Mouse (Mus musculus) midbrain, embryonic 14.5 days (tissue): ENCODE results near the gene Svs1. TPM values are rescaled to one million over a fixed set of nuclear protein-coding genes. Genes with fewer than 3 reads are reported as not detected.

ENCODE experiments used
- ATAC-seq: fragments of 200-750 bp; cut with Nextera tagmentation; 2 replicates; pipeline ENCODE4 v1.8.0; 2017; ENCODE audit warnings: moderate number of reproducible peaks, moderate library complexity; ENCODE audit not compliant: low FRiP score, low TSS enrichment
- DNase-seq: peaks from one replicate; pipeline ENCODE4 v3.0.0-alpha.2; 2015
- H3K27ac ChIP-seq: fragments of 300-500 bp; sonication (generic); replicated peaks from 2 replicates; pipeline ENCODE4 v1.5.1; 2014; ENCODE audit warnings: mild to moderate bottlenecking, low read depth, low read length, moderate library complexity
- H3K27me3 ChIP-seq: fragments of 300-500 bp; sonication (generic); 2 replicates; pipeline ENCODE4 v1.6.1; 2014; ENCODE audit warnings: low read length, control low read depth, mixed read lengths; ENCODE audit not compliant: control insufficient read depth, insufficient read depth
- H3K36me3 ChIP-seq: fragments of 300-500 bp; sonication (generic); 2 replicates; pipeline ENCODE4 v1.6.1; 2014; ENCODE audit warnings: low read length, control low read depth; ENCODE audit not compliant: control insufficient read depth, insufficient read depth
- H3K4me1 ChIP-seq: fragments of 300-500 bp; sonication (generic); 2 replicates; pipeline ENCODE4 v1.6.1; 2014; ENCODE audit warnings: mild to moderate bottlenecking, antibody characterized with exemption, low read length, control low read depth; ENCODE audit not compliant: control insufficient read depth, insufficient read depth
- H3K4me2 ChIP-seq: fragments of 300-500 bp; sonication (generic); 2 replicates; pipeline ENCODE4 v1.6.1; 2014; ENCODE audit warnings: mild to moderate bottlenecking, low read length, moderate library complexity
- H3K4me3 ChIP-seq: fragments of 300-500 bp; sonication (generic); replicated peaks from 2 replicates; pipeline ENCODE4 v1.5.1; 2014; ENCODE audit warnings: low read depth, low read length
- H3K9ac ChIP-seq: fragments of 300-500 bp; sonication (generic); replicated peaks from 2 replicates; pipeline ENCODE4 v1.6.1; 2014; ENCODE audit warnings: mild to moderate bottlenecking, low read length, moderate library complexity
- H3K9me3 ChIP-seq: fragments of 300-500 bp; sonication (generic); 2 replicates; pipeline ENCODE4 v1.6.1; 2016; ENCODE audit warnings: low read length, control low read depth, mixed read lengths; ENCODE audit not compliant: control insufficient read depth
- WGBS: fragments of 180-500 bp; shearing (Covaris S2); extraction: QIAGEN DNeasy Blood & Tissue Kit; methylation state at CpG from one replicate; pipeline ENCODE4 v1.1.7; 2014; 5-methylcytosine and 5-hydroxymethylcytosine counted together
- polyA plus RNA-seq: library from polyadenylated mRNA; unstranded; fragments of >200 nt; fragmentation: Nextera tagmentation; extraction: Ambion mirVana; gene quantifications from 2 replicates; pipeline ENCODE4 v1.2.1, GENCODE M21; 2014

The Svs1 gene
- polyA plus RNA-seq, 1 experiment from 2014 or later, result not detected

DNA sequence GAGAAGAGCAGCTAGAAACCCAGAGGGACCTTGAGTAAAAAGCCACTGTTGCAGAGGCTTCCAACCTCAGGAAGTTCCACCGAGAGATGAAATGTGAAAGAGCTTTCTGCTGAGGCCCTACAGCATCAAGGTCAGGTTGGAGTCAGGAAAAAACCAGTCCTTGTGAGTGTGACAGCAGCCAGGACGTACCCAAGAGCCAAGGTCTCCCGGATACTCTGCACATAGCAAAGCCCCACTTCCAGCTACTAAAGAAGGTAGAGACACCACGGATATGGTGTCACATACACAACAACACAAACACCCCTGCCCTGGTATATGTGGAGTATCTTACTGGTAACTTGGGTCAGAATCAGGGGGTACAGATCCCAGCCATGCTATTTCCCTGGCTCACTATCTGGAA, 12.1 kb downstream of the Svs1 start:
- H3K27me3 ChIP-seq, result no peaks in the 10 kb centered on the region
- no peaks in the 10 kb centered on the region for H3K36me3 ChIP-seq
- ATAC-seq, result no peak
- no peak overlapping the region for H3K9ac ChIP-seq
- no peak overlapping the region for H3K4me3 ChIP-seq
- H3K4me2 ChIP-seq, result no peak overlapping the region
- no peak overlapping the region for H3K27ac ChIP-seq
- no peaks in the 10 kb centered on the region for H3K4me1 ChIP-seq
- no peak for DNase-seq
- WGBS, result 90% methylated on average over 4 of the region's 4 CpGs
- H3K9me3 ChIP-seq, result no peaks in the 10 kb centered on the region

DNA sequence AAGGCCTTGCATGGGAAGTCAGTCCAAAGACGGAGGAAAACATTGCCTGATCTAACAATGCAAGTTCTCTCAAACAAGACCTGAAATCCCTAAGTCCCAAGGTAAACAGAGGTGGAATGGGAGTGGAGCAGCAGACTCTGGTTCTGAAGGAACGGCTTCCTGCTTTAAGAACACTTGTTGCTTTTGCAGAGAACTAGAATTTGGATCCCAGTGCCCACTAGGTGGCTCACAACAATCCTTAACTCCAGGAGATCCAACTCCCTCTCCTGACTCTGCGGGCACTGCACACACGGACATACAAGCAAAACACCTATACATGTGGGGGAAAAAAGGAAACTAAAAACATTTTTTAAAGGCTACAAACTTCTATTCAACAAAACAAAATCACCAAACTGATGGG, 16.7 kb downstream of the Svs1 start:
- no peak overlapping the region for H3K4me2 ChIP-seq
- no peaks in the 10 kb centered on the region for H3K9me3 ChIP-seq
- no peaks in the 10 kb centered on the region for H3K4me1 ChIP-seq
- 50% methylated on average over 4 of the region's 4 CpGs for WGBS
- H3K9ac ChIP-seq, result no peak overlapping the region
- ATAC-seq (no peak), DNase-seq (peak; percentile 38)
- no peaks in the 10 kb centered on the region for H3K36me3 ChIP-seq
- H3K27me3 ChIP-seq, result no peaks in the 10 kb centered on the region
- no peak overlapping the region for H3K4me3 ChIP-seq
- H3K27ac ChIP-seq, result no peak overlapping the region

DNA sequence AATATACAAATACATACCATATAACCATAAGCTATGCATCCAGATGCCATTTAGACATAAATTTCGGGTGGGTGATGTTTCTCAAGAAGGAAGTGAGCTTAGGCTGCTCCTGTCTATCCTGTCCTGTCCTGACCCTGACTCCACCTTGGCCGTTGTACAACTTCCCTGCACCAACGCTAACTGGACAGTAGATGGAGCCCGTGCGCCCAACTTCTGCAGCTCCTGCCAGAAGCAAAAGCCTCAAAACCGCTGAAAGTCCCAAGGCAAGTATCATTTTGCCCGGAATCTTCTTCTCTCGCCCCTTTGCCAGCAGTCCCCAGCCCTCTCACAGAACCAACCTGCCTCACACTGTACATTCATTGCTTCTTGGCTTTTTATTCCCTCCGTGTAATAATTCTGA, 21.3 kb downstream of the Svs1 start:
- Histone ChIP-seq H3K4me2 (peak overlapping the region; percentile 47), H3K9ac (no peak overlapping the region), H3K9me3 (no peaks in the 10 kb centered on the region; the same call in 1 of the 2 replicates), H3K36me3 (no peaks in the 10 kb centered on the region), H3K4me3 (0 out of 2 replicates have a peak overlapping the region, but pooled peaks have one; percentile 9), H3K27me3 (no peaks in the 10 kb centered on the region), H3K4me1 (no peaks in the 10 kb centered on the region), H3K27ac (no peak overlapping the region)
- DNase-seq (peak; percentile 88), ATAC-seq (no peak)
- WGBS, result under 1% methylated on average over 9 of the region's 9 CpGs

DNA sequence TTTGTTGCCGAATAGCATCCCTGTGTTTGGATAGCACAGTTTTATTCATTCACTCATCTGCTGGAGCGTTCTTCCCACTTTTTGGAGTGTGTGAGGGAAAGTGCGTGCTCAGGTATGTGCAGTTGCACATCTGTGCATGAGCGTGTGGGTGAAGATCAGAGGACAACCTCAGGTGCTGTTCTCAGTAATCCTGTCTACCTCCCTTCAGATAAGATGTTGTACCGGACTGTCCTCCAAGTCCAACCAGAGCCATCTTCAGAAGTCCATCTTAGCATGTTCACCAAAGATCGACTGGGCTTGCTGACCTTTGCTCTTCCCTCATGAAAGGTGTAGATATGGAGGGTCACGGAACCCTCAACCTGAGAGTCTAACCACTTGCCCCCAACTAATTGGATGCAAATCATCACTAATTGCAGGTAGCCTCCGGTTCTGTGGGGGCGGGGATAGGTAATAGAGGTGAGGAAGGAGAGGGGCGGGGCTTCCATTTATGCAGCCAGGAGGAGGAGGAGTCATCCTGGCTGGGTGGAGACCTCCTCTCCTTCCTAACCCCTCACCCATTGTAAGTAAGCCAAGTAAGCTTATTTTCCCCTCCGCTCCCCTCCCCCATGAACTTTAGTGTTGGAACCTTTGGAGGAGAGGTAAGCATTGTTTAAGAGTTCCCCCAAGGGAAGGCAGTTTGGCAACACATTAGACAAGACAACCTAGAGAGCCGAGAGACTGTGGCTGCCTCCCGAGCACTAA, 21.9 kb downstream of the Svs1 start:
- peak overlapping the region; percentile 47 for H3K4me2 ChIP-seq
- 0 out of 2 replicates have a peak overlapping the region, but pooled peaks have one; percentile 9 for H3K4me3 ChIP-seq
- 31% methylated on average over 13 of the region's 13 CpGs for WGBS
- no peaks in the 10 kb centered on the region; the same call in 1 of the 2 replicates for H3K9me3 ChIP-seq
- no peaks in the 10 kb centered on the region for H3K27me3 ChIP-seq
- H3K36me3 ChIP-seq, result no peaks in the 10 kb centered on the region
- H3K9ac ChIP-seq, result no peak overlapping the region
- ATAC-seq (no peak), DNase-seq (peak; percentile 8)
- H3K4me1 ChIP-seq, result no peaks in the 10 kb centered on the region
- no peak overlapping the region for H3K27ac ChIP-seq

DNA sequence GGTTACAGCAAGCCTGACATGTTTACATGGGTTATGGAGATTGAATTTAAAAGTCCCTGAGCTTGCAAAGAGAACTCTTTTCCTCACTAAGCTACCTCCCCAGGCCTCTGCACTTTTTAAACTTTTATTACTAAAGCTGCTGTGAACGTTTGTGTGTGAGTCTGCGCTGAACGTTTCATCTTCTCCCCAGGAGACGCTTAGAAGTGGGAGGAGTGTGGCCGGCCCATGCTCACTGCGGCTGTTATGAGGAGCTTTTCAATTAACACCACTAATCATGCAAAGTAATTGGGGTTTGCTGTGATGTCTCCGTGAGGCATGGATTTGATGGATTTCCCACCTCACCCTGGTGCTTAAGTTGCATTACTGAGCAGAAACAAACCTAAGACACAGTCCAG, 22.5 kb downstream of the Svs1 start:
- H3K4me3 ChIP-seq, result no peak overlapping the region
- H3K9ac ChIP-seq, result no peak overlapping the region
- H3K9me3 ChIP-seq, result no peaks in the 10 kb centered on the region; the same call in 1 of the 2 replicates
- H3K36me3 ChIP-seq, result no peaks in the 10 kb centered on the region
- H3K27ac ChIP-seq, result no peak overlapping the region
- 0 out of 2 replicates have a peak overlapping the region, but pooled peaks have one; percentile 47 for H3K4me2 ChIP-seq
- no peaks in the 10 kb centered on the region for H3K4me1 ChIP-seq
- no peak for ATAC-seq
- 38% methylated on average over 7 of the region's 7 CpGs for WGBS
- DNase-seq, result peak; percentile 8
- H3K27me3 ChIP-seq, result no peaks in the 10 kb centered on the region

DNA sequence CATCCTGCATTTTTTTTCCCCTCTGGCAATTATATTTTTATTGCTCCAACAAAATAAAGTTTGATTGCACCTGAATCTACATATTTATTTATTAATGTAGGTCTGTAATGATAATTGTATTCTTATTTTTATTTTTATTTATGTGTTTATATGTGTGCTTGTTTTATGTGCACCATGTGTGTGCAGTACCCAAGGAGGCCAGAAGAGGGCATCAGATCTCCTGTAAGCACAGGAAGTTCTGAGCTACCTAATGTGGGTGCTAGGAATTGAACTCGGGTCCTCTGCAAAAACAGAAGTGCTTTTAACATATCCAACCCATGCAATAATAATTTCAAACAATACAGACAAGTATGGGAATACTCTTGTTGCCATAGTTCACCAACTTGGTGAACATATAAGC, 23.0 kb downstream of the Svs1 start:
- 89% methylated on average over 1 of the region's 1 CpGs for WGBS
- no peaks in the 10 kb centered on the region for H3K27me3 ChIP-seq
- no peak overlapping the region for H3K4me3 ChIP-seq
- no peaks in the 10 kb centered on the region for H3K36me3 ChIP-seq
- ATAC-seq (no peak), DNase-seq (no peak)
- H3K4me1 ChIP-seq, result no peaks in the 10 kb centered on the region
- no peaks in the 10 kb centered on the region; the same call in 1 of the 2 replicates for H3K9me3 ChIP-seq
- no peak overlapping the region for H3K9ac ChIP-seq
- no peak overlapping the region for H3K4me2 ChIP-seq
- H3K27ac ChIP-seq, result no peak overlapping the region

DNA sequence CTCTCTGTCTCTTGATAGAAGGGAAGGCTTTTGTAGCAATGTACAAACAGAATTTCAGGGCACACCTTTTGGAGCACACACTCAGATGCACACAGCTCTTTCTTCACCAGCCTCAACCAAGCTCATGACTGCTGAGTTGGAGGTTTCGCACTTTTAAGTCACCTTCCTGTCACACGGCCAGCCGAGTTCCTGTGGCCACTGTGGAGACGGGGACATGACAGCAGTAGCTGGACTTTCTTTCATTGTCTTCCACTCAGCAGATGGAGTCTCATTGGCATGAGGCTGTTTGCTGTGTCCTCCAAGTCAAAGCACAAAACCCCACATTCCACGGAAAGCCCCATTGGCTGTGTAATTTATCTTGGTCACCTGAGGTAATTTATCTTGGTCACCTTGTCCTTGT, 24.5 kb downstream of the Svs1 start:
- Histone ChIP-seq H3K27ac (no peak overlapping the region), H3K4me1 (no peaks in the 10 kb centered on the region), H3K9ac (no peak overlapping the region), H3K4me2 (no peak overlapping the region), H3K4me3 (no peak overlapping the region), H3K36me3 (no peaks in the 10 kb centered on the region), H3K9me3 (no peaks in the 10 kb centered on the region; the same call in 1 of the 2 replicates), H3K27me3 (no peaks in the 10 kb centered on the region)
- WGBS, result 93% methylated on average over 5 of the region's 5 CpGs
- ATAC-seq (no peak), DNase-seq (no peak)

DNA sequence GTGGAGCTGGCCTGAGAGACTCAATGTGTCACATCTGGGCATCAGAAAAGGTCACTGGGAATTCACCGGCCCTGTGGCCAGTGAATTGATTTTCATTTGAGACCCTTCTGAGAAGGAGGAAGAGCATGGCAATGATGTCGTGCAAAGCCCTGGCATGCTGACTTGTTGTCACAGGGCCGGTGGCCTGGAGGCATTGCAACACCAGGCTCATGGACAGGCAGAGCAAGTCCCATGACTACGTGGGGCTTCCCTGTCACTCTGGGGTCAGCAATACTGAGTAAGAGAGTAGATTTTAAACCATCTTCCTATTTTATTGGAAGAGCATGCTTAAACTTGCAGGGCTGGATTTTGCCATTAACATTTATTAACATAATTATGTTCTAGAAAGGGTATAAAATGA, 26.4 kb downstream of the Svs1 start:
- no peak overlapping the region for H3K4me3 ChIP-seq
- H3K9ac ChIP-seq, result no peak overlapping the region
- no peaks in the 10 kb centered on the region; the same call in 1 of the 2 replicates for H3K9me3 ChIP-seq
- no peak overlapping the region for H3K27ac ChIP-seq
- no peaks in the 10 kb centered on the region for H3K36me3 ChIP-seq
- no peaks in the 10 kb centered on the region for H3K4me1 ChIP-seq
- H3K27me3 ChIP-seq, result no peaks in the 10 kb centered on the region
- no peak overlapping the region for H3K4me2 ChIP-seq
- DNase-seq, result no peak
- no peak for ATAC-seq
- WGBS, result 83% methylated on average over 4 of the region's 4 CpGs

DNA sequence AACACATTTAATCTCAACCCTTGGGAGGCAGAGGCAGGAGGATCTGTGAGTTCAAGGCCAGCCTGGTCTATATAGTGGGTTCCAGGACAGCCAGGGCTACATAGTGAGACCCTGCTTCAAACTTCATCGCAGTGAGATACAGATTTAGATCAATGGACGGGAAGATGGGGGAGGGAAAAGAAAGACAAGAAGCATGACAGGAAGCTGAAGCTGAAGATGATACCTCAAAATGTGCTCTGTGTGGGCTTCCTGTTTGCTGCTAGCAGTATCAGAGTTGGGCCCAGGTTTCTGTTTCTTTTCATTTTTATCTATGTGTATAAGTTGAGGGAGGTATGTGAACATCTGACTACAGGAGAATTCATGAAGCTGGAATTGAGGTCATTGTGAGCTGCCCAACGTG, 26.8 kb downstream of the Svs1 start:
- Histone ChIP-seq H3K4me2 (no peak overlapping the region), H3K9me3 (no peaks in the 10 kb centered on the region; the same call in 1 of the 2 replicates), H3K27me3 (no peaks in the 10 kb centered on the region), H3K36me3 (no peaks in the 10 kb centered on the region), H3K4me1 (no peaks in the 10 kb centered on the region), H3K27ac (no peak overlapping the region), H3K9ac (no peak overlapping the region), H3K4me3 (no peak overlapping the region)
- WGBS, result 90% methylated on average over 3 of the region's 3 CpGs
- DNase-seq (no peak), ATAC-seq (no peak)
